Mouse (Mus musculus): Measurements from ENCODE around the gene Olfr815.
"Not testable (repeated sequence)": the region's sequence is repeated elsewhere in the genome, so short reads cannot be mapped to it uniquely, and the experiment has no call there.

Gene Olfr815

GRCm38 (mm10) chr10:129905767-129906166 lies at the start of gene Olfr815:
TSS of gene Olfr815 (minus strand) at chr10:129905867.
- in situ Hi-C loops (cut with MboI, MseI): not testable (repeated sequence)

GRCm38 (mm10) chr10:129949000-129949399 lies 43.3 kb upstream of the Olfr815 start, which contains the start of gene Olfr818:
TSS of gene Olfr818 (minus strand) at chr10:129949100.
- in situ Hi-C loops (cut with MboI, MseI): no loop called here

- in situ Hi-C loops (cut with MboI, MseI): no loop called here
These were observed 9.8 kb upstream of the Olfr815 start, which contains the start of gene Olfr816 for GRCm38 (mm10) chr10:129915497-129915896. TSS of gene Olfr816 (minus strand) at chr10:129915597.

- in situ Hi-C loops (cut with MboI, MseI): no loop called here
These were observed 19.7 kb downstream of the Olfr815 start for GRCm38 (mm10) chr10:129885934-129886333.

- in situ Hi-C loops (cut with MboI, MseI): not testable (repeated sequence)
These were observed 20.2 kb downstream of the Olfr815 start for GRCm38 (mm10) chr10:129885496-129885895.

GRCm38 (mm10) chr10:129879751-129880150 lies 25.9 kb downstream of the Olfr815 start, which contains the start of gene Olfr814:
TSS of gene Olfr814 (minus strand) at chr10:129879851.
- in situ Hi-C loops (cut with MboI, MseI): not testable (repeated sequence)

- in situ Hi-C loops (cut with MboI, MseI): no loop called here
These were observed 50.6 kb downstream of the Olfr815 start, which contains the start of gene Olfr813 for GRCm38 (mm10) chr10:129855067-129855466. TSS of gene Olfr813 (plus strand) at chr10:129855367.
